Mouse (Mus musculus) MEL (cell line): ENCODE measurements around the gene Kcnj9.

ENCODE experiments used
- CTCF ChIP-seq, 3 experiments: IDR thresholded peaks in 2 of 3; conservative IDR thresholded peaks in 1 of 3; 2 replicates each; pipeline ENCODE4 v1.5.1; 2011 to 2012; ENCODE audit warnings: low read length in 3 of 3, low read depth in 2 of 3, mild to moderate bottlenecking in 2 of 3, improper control_type of control experiment in 1 of 3, inconsistent platforms in 1 of 3, mixed read lengths in 1 of 3, moderate library complexity in 1 of 3; ENCODE audit not compliant: control insufficient read depth in 1 of 3, insufficient read depth in 1 of 3, poor library complexity in 1 of 3, severe bottlenecking in 1 of 3
- MAFK ChIP-seq: IDR thresholded peaks from 2 replicates; pipeline ENCODE4 v1.6.1; 2011; ENCODE audit warnings: low read depth, mild to moderate bottlenecking, low read length, improper control_type of control experiment, borderline replicate concordance
- POLR2A ChIP-seq, 2 experiments: IDR thresholded peaks; 2 replicates each; pipeline ENCODE4 v1.6.1; 2011 to 2012; ENCODE audit warnings: low read length in 2 of 2, mild to moderate bottlenecking in 2 of 2, control low read depth in 1 of 2, improper control_type of control experiment in 1 of 2, low read depth in 1 of 2, moderate library complexity in 1 of 2; ENCODE audit not compliant: control insufficient read depth in 1 of 2, insufficient read depth in 1 of 2, poor library complexity in 1 of 2

DNA sequence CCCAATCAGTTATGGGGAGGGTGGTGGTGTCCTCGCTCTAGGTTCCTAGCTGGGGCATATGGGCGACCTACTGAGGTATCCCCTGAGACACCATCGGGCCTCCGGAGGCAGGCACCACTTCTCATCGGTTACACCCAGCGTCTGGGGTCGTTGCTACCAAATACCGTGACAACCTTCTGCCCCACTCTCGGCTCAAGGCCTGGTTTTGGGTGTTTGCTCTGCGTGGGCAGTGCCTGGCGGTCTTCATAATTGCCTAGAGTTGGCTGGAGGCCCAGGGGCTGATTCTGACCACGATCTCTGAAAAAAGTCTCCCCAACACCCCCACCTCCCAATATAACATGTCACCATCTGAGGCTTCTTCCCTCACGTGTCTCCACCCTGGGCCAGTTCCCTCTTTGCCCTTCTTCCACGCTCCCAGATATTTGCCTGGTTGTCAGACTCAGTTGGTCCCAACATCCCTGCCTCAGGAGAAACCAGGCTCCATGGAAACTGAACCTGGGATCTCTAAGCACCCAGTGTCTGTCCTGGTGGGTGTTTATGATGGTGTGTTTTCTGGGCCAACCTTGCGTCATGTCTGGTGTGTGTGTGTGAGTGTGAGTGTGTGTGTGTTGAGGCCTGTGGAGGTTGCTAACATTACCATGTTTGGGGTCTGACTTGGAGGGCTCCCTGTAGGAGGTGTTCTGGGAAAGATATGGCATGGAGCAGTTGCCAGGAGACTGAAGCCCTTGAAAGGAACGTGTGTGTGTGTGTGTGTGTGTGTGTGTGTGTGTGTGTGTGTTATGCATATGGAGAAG is 16.2 kb downstream of the Kcnj9 start:
- TF ChIP-seq CTCF (IDR thresholded peaks at IDR 0.05 in 2 of 3, conservative IDR thresholded peaks at IDR 0.05 in 1 of 3; ENCODE audit: control insufficient read depth in 1 of 3, insufficient read depth in 1 of 3, low read depth in 2 of 3, low read length in 3 of 3, poor library complexity in 1 of 3, severe bottlenecking in 1 of 3) (no peak), MAFK (no peak), POLR2A (IDR thresholded peaks at IDR 0.05; ENCODE audit: control insufficient read depth in 1 of 2, insufficient read depth in 1 of 2, low read depth in 1 of 2, low read length in 2 of 2, poor library complexity in 1 of 2) (no peak)
